In genomic region chr3:60275249-60275838, GRCm38 (mm10) we compare ENCODE assay signal across 21 mouse cellular contexts.
"Had no signal": no experiment of that assay in that cellular context is flagged by ENCODE, and none has a peak within 500 bp of the region (broad histone marks: within the 10 kb centered on the region; RNA-seq: fewer than 3 reads in every experiment).

No protein-coding gene starts in this region.

- H3K27me3 ChIP-seq: lung, embryonic 15.5 days; megakaryocyte, embryonic 14.5 days; neural tube, embryonic 13.5 days; neural tube, embryonic 15.5 days; stomach, embryonic 15.5 days had no signal

- H3K36me3 ChIP-seq: lung, embryonic 15.5 days; neural tube, embryonic 13.5 days; neural tube, embryonic 15.5 days; stomach, embryonic 15.5 days had no signal

- H3K9ac ChIP-seq: liver, postnatal 0 days; lung, embryonic 15.5 days; neural tube, embryonic 13.5 days; neural tube, embryonic 15.5 days; stomach, embryonic 15.5 days had no signal

- DNase-seq: liver, postnatal 0 days; lung, adult 2 months; lung, postnatal 14 days; lung, postnatal 36 days; midbrain, embryonic 14.5 days; retina, postnatal 1 day; right cerebral cortex, postnatal 14 days; thymus, adult 2 months; thymus, postnatal 25 days; thymus, postnatal 4 days had no signal

- H3K4me3 ChIP-seq: lung, embryonic 15.5 days; megakaryocyte, embryonic 14.5 days; myocyte; neural tube, embryonic 13.5 days; neural tube, embryonic 15.5 days; stomach, embryonic 15.5 days had no signal

- H3K4me1 ChIP-seq: lung, embryonic 15.5 days; megakaryocyte, embryonic 14.5 days; neural tube, embryonic 13.5 days; neural tube, embryonic 15.5 days; stomach, embryonic 15.5 days had no signal

- ATAC-seq: liver, postnatal 0 days; lung, postnatal 0 days; midbrain, embryonic 16.5 days had no signal

- H3K4me2 ChIP-seq: lung, embryonic 15.5 days; midbrain, embryonic 11.5 days; neural tube, embryonic 13.5 days; neural tube, embryonic 15.5 days; stomach, embryonic 15.5 days had no signal

- H3K9me3 ChIP-seq: lung, embryonic 15.5 days; megakaryocyte, embryonic 14.5 days; neural tube, embryonic 13.5 days; neural tube, embryonic 15.5 days; stomach, embryonic 15.5 days had no signal

- H3K27ac ChIP-seq: lung, embryonic 15.5 days; macrophage; neural tube, embryonic 13.5 days; neural tube, embryonic 15.5 days; stomach, embryonic 15.5 days; stomach, postnatal 0 days had no signal
